Mouse (Mus musculus) ovary, postnatal 14 days (tissue): ENCODE data around the gene Hhex.

Experiments used
- DNase-seq: peaks from one replicate; pipeline ENCODE4 v3.0.0; 2022; ENCODE audit warnings: low spot score

Hhex gene

GRCm38 (mm10) chr19:37455528-37455927 is 20.9 kb downstream of the Hhex start:
- no peak for DNase-seq

- DNase-seq, result no peak
These were observed 21.4 kb downstream of the Hhex start for GRCm38 (mm10) chr19:37455961-37456360.

DNA sequence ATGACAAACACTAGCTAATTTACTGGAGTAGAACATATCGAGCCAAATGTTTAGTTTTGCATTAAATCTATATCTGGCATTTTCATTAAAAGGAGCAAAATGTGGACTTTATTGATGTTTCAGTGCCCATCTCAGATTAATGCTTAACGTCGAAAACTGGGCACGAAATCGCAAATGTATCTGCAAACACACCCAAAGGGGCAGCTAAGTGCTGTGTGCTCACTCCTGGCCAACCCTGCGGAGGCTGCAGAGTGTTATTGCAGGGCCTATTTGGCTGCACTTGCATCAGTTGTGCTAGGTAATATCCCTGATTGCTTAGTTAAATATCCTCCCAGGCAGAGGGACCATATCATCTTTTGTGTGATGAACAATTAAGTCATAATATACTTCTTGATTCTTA is 23.4 kb downstream of the Hhex start:
- no peak for DNase-seq

DNA sequence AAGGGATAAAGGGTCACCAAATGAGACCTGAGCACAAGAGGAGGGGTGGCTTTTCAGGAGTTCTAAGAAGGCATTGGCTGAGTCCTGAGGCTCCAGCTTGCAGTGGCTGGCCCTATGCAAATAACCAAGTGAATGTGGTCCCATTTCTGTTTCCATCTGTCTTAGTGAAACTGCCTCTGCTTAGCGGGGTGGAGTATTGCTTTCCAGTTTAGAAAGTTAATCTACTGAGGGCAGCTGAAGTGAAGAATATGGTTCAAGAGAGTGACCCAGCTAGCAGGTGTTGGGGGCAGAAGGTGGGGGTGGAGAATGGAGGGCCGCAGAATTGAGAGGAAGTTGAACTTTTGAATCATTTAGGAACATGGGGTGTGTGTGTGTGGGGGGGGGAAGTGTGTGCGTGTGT is 31.8 kb downstream of the Hhex start:
- DNase-seq, result no peak

DNA sequence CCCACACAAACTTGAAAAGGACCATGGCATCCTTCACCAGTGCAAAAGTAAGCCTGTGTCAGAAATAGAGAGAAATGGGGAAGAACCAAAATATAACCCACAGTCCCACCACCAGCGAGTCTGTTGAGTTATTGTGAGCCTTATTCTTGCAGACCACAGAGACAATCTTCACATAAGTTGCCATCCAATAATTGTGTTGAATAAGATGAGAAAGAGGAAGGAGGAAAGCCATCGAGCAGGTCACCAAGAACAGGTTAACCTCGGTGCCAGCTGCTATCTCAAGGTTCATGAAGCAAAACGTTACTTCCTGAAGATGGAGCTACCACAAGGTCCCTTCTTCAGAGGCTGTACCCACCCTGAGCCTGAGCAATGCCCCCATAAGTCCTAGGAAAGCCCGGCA is 32.4 kb downstream of the Hhex start:
- no peak for DNase-seq

GRCm38 (mm10) chr19:37468841-37469566 is 34.4 kb downstream of the Hhex start:
- no peak for DNase-seq

DNA sequence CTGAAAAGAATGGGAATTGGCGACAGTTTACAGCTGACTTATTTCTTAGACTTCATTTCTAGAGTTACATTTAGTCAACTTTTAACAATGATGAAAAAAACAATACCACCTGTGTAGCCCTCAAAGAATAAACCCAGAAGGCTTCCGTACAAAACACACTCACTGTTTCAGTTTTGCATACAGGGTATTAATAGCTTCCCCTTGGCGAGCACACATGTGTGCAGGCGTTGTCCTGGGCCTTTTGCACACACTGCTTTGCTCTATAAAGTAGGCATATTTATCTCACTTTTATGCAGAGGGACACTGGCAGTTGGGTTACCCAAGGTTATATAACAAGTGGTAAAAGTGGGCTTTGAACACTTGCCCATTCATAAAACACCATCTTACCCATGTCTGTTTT is 37.1 kb downstream of the Hhex start:
- no peak for DNase-seq

GRCm38 (mm10) chr19:37472589-37472988 is 38.0 kb downstream of the Hhex start:
- DNase-seq, result no peak

DNA sequence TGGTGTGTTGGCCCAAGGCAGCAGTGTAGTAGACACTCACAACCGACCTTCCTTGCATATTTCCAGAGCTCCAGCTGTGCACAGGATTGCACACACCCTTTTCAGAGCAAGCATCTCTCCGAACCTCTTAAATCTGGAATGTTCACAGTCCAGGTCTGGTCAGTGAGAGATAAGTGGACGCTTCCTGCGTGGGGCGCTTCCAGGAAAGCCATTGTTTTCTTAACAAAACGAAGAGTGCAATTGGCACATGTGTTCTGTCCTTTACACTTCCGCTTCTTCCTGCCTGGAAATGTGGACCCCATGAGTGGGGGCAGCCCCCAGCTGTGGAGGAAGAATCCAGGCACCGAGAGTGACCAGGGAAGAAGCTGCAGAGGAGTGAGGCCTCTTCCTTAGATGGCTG is 47.1 kb downstream of the Hhex start:
- no peak for DNase-seq

GRCm38 (mm10) chr19:37482556-37483187 is 48.1 kb downstream of the Hhex start:
- DNase-seq, result no peak

GRCm38 (mm10) chr19:37484787-37485186 is 50.2 kb downstream of the Hhex start:
- DNase-seq, result no peak

DNA sequence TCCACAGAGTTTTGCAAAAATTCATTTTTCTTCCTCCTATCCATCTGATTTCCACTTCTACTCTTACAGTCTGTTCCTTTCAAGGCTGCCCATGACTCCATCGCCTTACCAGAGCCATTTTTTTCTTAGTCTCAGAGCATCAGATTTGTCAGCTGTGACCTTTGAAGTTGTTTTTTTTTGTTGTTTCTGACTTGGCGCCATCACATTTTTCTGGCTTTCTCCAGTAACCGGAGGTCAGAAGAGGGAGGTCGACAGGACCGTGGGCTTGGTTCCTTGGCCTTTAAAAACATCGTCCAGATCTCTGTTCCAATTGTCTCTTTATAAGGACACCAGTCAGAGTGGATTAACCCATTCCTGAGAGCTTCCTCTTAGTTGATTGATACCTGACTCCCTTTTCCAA is 52.2 kb downstream of the Hhex start:
- DNase-seq, result no peak

DNA sequence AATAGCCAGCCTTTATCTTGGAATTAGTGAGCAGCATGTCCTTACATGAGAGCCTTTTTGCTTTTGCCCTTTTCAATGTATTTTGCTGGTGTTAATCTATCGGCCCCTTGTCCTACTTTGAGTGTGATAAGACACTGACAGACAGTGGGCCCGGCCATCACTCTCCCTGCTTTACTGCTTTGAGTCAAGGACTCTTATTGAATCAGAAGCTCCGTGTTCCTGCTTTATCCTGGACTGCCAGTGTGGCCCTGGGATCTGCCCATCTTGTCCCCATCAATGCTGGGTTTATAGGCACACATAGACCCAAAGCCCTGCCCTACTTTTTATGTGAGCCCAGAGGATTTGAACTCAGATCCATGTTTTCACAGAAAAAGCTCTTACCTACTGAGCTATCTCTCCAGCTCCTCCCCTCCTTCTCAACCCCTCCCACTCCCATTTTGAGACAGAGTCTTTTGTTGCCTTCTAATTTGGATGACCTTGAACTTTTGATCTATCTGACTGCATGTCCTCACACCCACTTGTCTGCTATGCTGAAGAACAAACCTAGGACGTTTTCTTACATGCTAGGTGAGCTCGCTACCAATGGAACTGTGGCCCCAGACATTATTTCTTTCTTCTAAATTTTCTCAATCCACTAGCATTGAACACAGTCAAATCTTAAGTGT is 53.3 kb downstream of the Hhex start:
- no peak for DNase-seq

DNA sequence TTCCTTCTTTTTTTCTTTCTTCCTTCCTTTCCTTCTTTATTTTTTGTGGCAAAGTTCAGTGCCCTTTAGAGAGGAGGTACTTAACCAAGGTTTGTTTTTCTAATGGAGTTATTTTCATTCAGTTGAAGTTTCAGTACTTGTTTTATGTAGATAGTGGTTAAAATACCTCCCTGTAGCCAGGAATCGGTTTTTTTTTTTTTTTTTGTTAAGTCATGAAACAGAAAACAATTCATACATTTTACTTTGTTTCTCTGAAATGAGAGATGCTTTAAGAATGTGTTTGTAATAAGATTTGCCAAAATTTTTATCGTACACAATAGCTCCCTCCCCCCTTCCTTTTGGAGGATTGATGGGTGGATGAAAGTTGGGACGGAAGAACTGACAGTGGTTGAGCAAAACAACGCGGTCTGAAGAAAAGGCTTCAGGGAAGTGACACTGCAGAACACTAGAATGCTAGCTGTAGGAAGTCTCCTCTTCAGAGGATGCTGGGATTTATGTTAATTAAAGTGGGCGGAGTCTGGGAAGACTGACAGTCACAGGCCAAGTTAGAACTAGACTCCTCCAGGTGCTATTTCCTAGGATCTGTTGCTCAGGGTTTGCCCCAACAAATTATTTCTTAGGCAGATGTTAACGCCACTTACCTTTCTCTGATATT is 54.1 kb downstream of the Hhex start:
- DNase-seq, result no peak
